Mouse (Mus musculus): ENCODE data around the gene Plxna2. TPM values are rescaled to one million over a fixed set of nuclear protein-coding genes. Genes with fewer than 3 reads are reported as not detected.

Plxna2 gene
- polyA plus RNA-seq, 1 experiment from 2014 or later = 8.1 TPM

GRCm38 (mm10) chr1:194815547-194815946 lies 197.5 kb downstream of the Plxna2 start:
- ATAC-seq (ENCODE audit: insufficient number of reproducible peaks, low FRiP score, low TSS enrichment, low read depth) = no peak
- Histone ChIP-seq H3K36me3 (peaks cover 11% of the 10 kb centered on the region; the same call in 1 of the 2 replicates), H3K4me3 (no peak overlapping the region), H3K9ac (no peak overlapping the region), H3K4me1 (no peaks in the 10 kb centered on the region), H3K27ac (no peak overlapping the region), H3K27me3 (no peaks in the 10 kb centered on the region), H3K9me3 (no peaks in the 10 kb centered on the region), H3K4me2 (no peak overlapping the region)
- 43% methylated on average over 1 of the region's 1 CpGs for WGBS

GRCm38 (mm10) chr1:194816913-194817312 lies 198.9 kb downstream of the Plxna2 start:
- Histone ChIP-seq H3K36me3 (peaks cover 11% of the 10 kb centered on the region; the same call in 1 of the 2 replicates), H3K9me3 (no peaks in the 10 kb centered on the region), H3K9ac (no peak overlapping the region), H3K4me3 (no peak overlapping the region), H3K27me3 (no peaks in the 10 kb centered on the region), H3K27ac (no peak overlapping the region), H3K4me2 (no peak overlapping the region), H3K4me1 (no peaks in the 10 kb centered on the region)
- ATAC-seq (ENCODE audit: insufficient number of reproducible peaks, low FRiP score, low TSS enrichment, low read depth) = no peak
- 34% methylated on average over 2 of the region's 2 CpGs for WGBS

- no peak overlapping the region for H3K9ac ChIP-seq
- H3K27ac ChIP-seq = no peak overlapping the region
- no peak overlapping the region for H3K4me2 ChIP-seq
- WGBS = 73% methylated on average over 4 of the region's 4 CpGs
- no peaks in the 10 kb centered on the region for H3K9me3 ChIP-seq
- H3K27me3 ChIP-seq = no peaks in the 10 kb centered on the region
- ATAC-seq (ENCODE audit: insufficient number of reproducible peaks, low FRiP score, low TSS enrichment, low read depth) = no peak
- H3K36me3 ChIP-seq = no peaks in the 10 kb centered on the region
- H3K4me3 ChIP-seq = no peak overlapping the region
- H3K4me1 ChIP-seq = no peaks in the 10 kb centered on the region
These were observed 202.9 kb downstream of the Plxna2 start for GRCm38 (mm10) chr1:194820953-194821352.

- ATAC-seq (ENCODE audit: insufficient number of reproducible peaks, low FRiP score, low TSS enrichment, low read depth) = no peak
- H3K4me2 ChIP-seq = no peak overlapping the region
- H3K4me1 ChIP-seq = no peaks in the 10 kb centered on the region
- H3K9ac ChIP-seq = no peak overlapping the region
- H3K27ac ChIP-seq = no peak overlapping the region
- H3K4me3 ChIP-seq = no peak overlapping the region
- H3K36me3 ChIP-seq = no peaks in the 10 kb centered on the region
- no peaks in the 10 kb centered on the region for H3K9me3 ChIP-seq
- no peaks in the 10 kb centered on the region for H3K27me3 ChIP-seq
- WGBS = 71% methylated on average over 1 of the region's 1 CpGs
These were observed 203.7 kb downstream of the Plxna2 start for GRCm38 (mm10) chr1:194821721-194822120.

- H3K4me1 ChIP-seq = no peaks in the 10 kb centered on the region
- H3K4me2 ChIP-seq = no peak overlapping the region
- ATAC-seq (ENCODE audit: insufficient number of reproducible peaks, low FRiP score, low TSS enrichment, low read depth) = no peak
- no peak overlapping the region for H3K9ac ChIP-seq
- no peaks in the 10 kb centered on the region for H3K9me3 ChIP-seq
- H3K4me3 ChIP-seq = no peak overlapping the region
- H3K27me3 ChIP-seq = no peaks in the 10 kb centered on the region
- H3K27ac ChIP-seq = no peak overlapping the region
- no peaks in the 10 kb centered on the region for H3K36me3 ChIP-seq
These were observed 210.3 kb downstream of the Plxna2 start for GRCm38 (mm10) chr1:194828316-194828715.

- H3K9me3 ChIP-seq = no peaks in the 10 kb centered on the region
- ATAC-seq (ENCODE audit: insufficient number of reproducible peaks, low FRiP score, low TSS enrichment, low read depth) = no peak
- H3K36me3 ChIP-seq = no peaks in the 10 kb centered on the region
- no peak overlapping the region for H3K4me3 ChIP-seq
- no peak overlapping the region for H3K9ac ChIP-seq
- no peaks in the 10 kb centered on the region for H3K4me1 ChIP-seq
- no peak overlapping the region for H3K27ac ChIP-seq
- no peak overlapping the region for H3K4me2 ChIP-seq
- H3K27me3 ChIP-seq = no peaks in the 10 kb centered on the region
These were observed 217.2 kb downstream of the Plxna2 start for GRCm38 (mm10) chr1:194835238-194835637.

GRCm38 (mm10) chr1:194836182-194836581 lies 218.2 kb downstream of the Plxna2 start:
- ATAC-seq (ENCODE audit: insufficient number of reproducible peaks, low FRiP score, low TSS enrichment, low read depth) = no peak
- Histone ChIP-seq H3K4me3 (no peak overlapping the region), H3K27me3 (no peaks in the 10 kb centered on the region), H3K4me1 (no peaks in the 10 kb centered on the region), H3K36me3 (no peaks in the 10 kb centered on the region), H3K9me3 (no peaks in the 10 kb centered on the region), H3K9ac (no peak overlapping the region), H3K27ac (no peak overlapping the region), H3K4me2 (no peak overlapping the region)
- WGBS = 57% methylated on average over 3 of the region's 3 CpGs

- Histone ChIP-seq H3K27ac (no peak overlapping the region), H3K4me3 (no peak overlapping the region), H3K27me3 (no peaks in the 10 kb centered on the region), H3K36me3 (no peaks in the 10 kb centered on the region), H3K9me3 (no peaks in the 10 kb centered on the region), H3K4me2 (no peak overlapping the region), H3K9ac (no peak overlapping the region), H3K4me1 (no peaks in the 10 kb centered on the region)
- WGBS = 79% methylated on average over 4 of the region's 4 CpGs
- ATAC-seq (ENCODE audit: insufficient number of reproducible peaks, low FRiP score, low TSS enrichment, low read depth) = no peak
These were observed 218.7 kb downstream of the Plxna2 start for GRCm38 (mm10) chr1:194836671-194837070.

- no peaks in the 10 kb centered on the region for H3K36me3 ChIP-seq
- no peak overlapping the region for H3K4me3 ChIP-seq
- H3K9ac ChIP-seq = no peak overlapping the region
- no peaks in the 10 kb centered on the region for H3K9me3 ChIP-seq
- H3K27me3 ChIP-seq = no peaks in the 10 kb centered on the region
- H3K27ac ChIP-seq = no peak overlapping the region
- H3K4me2 ChIP-seq = no peak overlapping the region
- H3K4me1 ChIP-seq = no peaks in the 10 kb centered on the region
- ATAC-seq (ENCODE audit: insufficient number of reproducible peaks, low FRiP score, low TSS enrichment, low read depth) = no peak
- WGBS = 44% methylated on average over 1 of the region's 1 CpGs
These were observed 221.4 kb downstream of the Plxna2 start for GRCm38 (mm10) chr1:194839230-194839910.

- H3K4me1 ChIP-seq = no peaks in the 10 kb centered on the region
These were observed 225.0 kb downstream of the Plxna2 start for GRCm38 (mm10) chr1:194843020-194843419.

GRCm38 (mm10) chr1:194847014-194847413 lies 229.0 kb downstream of the Plxna2 start:
- Histone ChIP-seq H3K27ac (no peak overlapping the region), H3K4me1 (no peaks in the 10 kb centered on the region), H3K9ac (no peak overlapping the region), H3K36me3 (no peaks in the 10 kb centered on the region), H3K4me3 (no peak overlapping the region), H3K4me2 (no peak overlapping the region), H3K27me3 (no peaks in the 10 kb centered on the region), H3K9me3 (no peaks in the 10 kb centered on the region)
- 78% methylated on average over 4 of the region's 4 CpGs for WGBS
- ATAC-seq (ENCODE audit: insufficient number of reproducible peaks, low FRiP score, low TSS enrichment, low read depth) = no peak

More at GRCm38 (mm10) chr1:194843020-194843419, 225.0 kb downstream of the Plxna2 start:
- H3K27ac ChIP-seq = no peak overlapping the region
- H3K9ac ChIP-seq = no peak overlapping the region
- H3K27me3 ChIP-seq = no peaks in the 10 kb centered on the region
- H3K36me3 ChIP-seq = no peaks in the 10 kb centered on the region
- ATAC-seq (ENCODE audit: insufficient number of reproducible peaks, low FRiP score, low TSS enrichment, low read depth) = no peak
- WGBS = 81% methylated on average over 2 of the region's 2 CpGs
- H3K4me2 ChIP-seq = no peak overlapping the region
- no peaks in the 10 kb centered on the region for H3K9me3 ChIP-seq
- no peak overlapping the region for H3K4me3 ChIP-seq

- Histone ChIP-seq H3K9me3 (no peaks in the 10 kb centered on the region), H3K27me3 (no peaks in the 10 kb centered on the region), H3K36me3 (no peaks in the 10 kb centered on the region), H3K4me1 (no peaks in the 10 kb centered on the region), H3K4me3 (no peak overlapping the region), H3K4me2 (no peak overlapping the region), H3K9ac (no peak overlapping the region), H3K27ac (no peak overlapping the region)
- 74% methylated on average over 4 of the region's 4 CpGs for WGBS
- no peak for ATAC-seq (ENCODE audit: insufficient number of reproducible peaks, low FRiP score, low TSS enrichment, low read depth)
These were observed 233.4 kb downstream of the Plxna2 start for GRCm38 (mm10) chr1:194851242-194852064.
